Mouse (Mus musculus): ENCODE measurements around the gene Gm10842.
"Not testable (repeated sequence)": the region's sequence is repeated elsewhere in the genome, so short reads cannot be mapped to it uniquely, and the experiment has no call there.

- TF ChIP-seq CTCF (IDR thresholded peaks at IDR 0.05; ENCODE audit: low read depth, low read length); POLR2A (IDR thresholded peaks at IDR 0.05; ENCODE audit: extremely low read depth, insufficient read depth, low read length): not testable (repeated sequence)
These were observed 34.2 kb upstream of the Gm10842 start for GRCm38 (mm10) chr11:105112448-105112847.

Measured in liver, adult 2 months (tissue).